Mouse (Mus musculus): ENCODE measurements at regions not wholly inside any gene's neighbourhood (a gene's known extent, or its start where the extent isn't known, plus 50 kb on each side); places are given as distances from the start of the nearest gene placed in this dataset.

- TF ChIP-seq POLR2A (IDR thresholded peaks at IDR 0.05; ENCODE audit: borderline replicate concordance, low read depth, low read length) = no peak
- TF ChIP-seq CTCF (IDR thresholded peaks at IDR 0.05; ENCODE audit: low read depth, low read length) = no peak
Measured at GRCm38 (mm10) chr2:117570987-117571386, 228.2 kb upstream of the Rasgrp1 start.
